Mouse (Mus musculus): ENCODE measurements around the gene Il27. TPM values are rescaled to one million over a fixed set of nuclear protein-coding genes. Genes with fewer than 3 reads are reported as not detected.
"Not testable (repeated sequence)": the region's sequence is repeated elsewhere in the genome, so short reads cannot be mapped to it uniquely, and the experiment has no call there.

Gene Il27
- polyA plus RNA-seq (2016; fragmentation: Nextera tagmentation; extraction: Ambion mirVana), result not detected in 2 replicates

GRCm38 (mm10) chr7:126594862-126595561 is at the start of gene Il27:
Il27 (minus strand) TSS chr7:126594941.
- no peak within 1 kb of the TSS for H3K27ac ChIP-seq
- WGBS, result 76% methylated on average over 11 of the region's 11 CpGs
- no peak for DNase-seq (ENCODE audit: low spot score)
- H3K27me3 ChIP-seq (ENCODE audit: insufficient read depth, poor library complexity, severe bottlenecking), result peaks cover 32% of the 10 kb centered on the region
- H3K4me1 ChIP-seq, result no peaks in the 10 kb centered on the region
- H3K36me3 ChIP-seq, result no peaks in the 10 kb centered on the region
- no peaks in the 10 kb centered on the region for H3K9me3 ChIP-seq
- H3K4me3 ChIP-seq, result no peak within 1 kb of the TSS

GRCm38 (mm10) chr7:126644345-126644744 is 49.6 kb upstream of the Il27 start:
- peaks cover under 1% of the 10 kb centered on the region; the same call in 1 of the 2 replicates for H3K4me1 ChIP-seq
- H3K27ac ChIP-seq, result no peak overlapping the region
- H3K36me3 ChIP-seq, result no peaks in the 10 kb centered on the region
- H3K4me3 ChIP-seq, result no peak overlapping the region
- H3K9me3 ChIP-seq, result no peaks in the 10 kb centered on the region
- H3K27me3 ChIP-seq (ENCODE audit: insufficient read depth, poor library complexity, severe bottlenecking), result no peaks in the 10 kb centered on the region
- WGBS, result 70% methylated on average over 3 of the region's 3 CpGs
- DNase-seq (ENCODE audit: low spot score), result no peak

GRCm38 (mm10) chr7:126643244-126643617 is 48.5 kb upstream of the Il27 start:
- H3K27ac ChIP-seq; H3K27me3 ChIP-seq (ENCODE audit: insufficient read depth, poor library complexity, severe bottlenecking); H3K36me3 ChIP-seq; H3K9me3 ChIP-seq; DNase-seq (ENCODE audit: low spot score); H3K4me3 ChIP-seq; H3K4me1 ChIP-seq: not testable (repeated sequence)
- 61% methylated on average over 3 of the region's 3 CpGs for WGBS

- 67% methylated on average over 5 of the region's 5 CpGs for WGBS
Observed at GRCm38 (mm10) chr7:126642545-126643243, 48.0 kb upstream of the Il27 start.

GRCm38 (mm10) chr7:126636733-126637520 is 42.2 kb upstream of the Il27 start:
- H3K9me3 ChIP-seq, result no peaks in the 10 kb centered on the region
- no peaks in the 10 kb centered on the region for H3K36me3 ChIP-seq
- no peaks in the 10 kb centered on the region for H3K4me1 ChIP-seq
- H3K4me3 ChIP-seq, result no peak overlapping the region
- H3K27ac ChIP-seq, result no peak overlapping the region
- DNase-seq (ENCODE audit: low spot score), result no peak
- WGBS, result 19% methylated on average over 4 of the region's 4 CpGs
- H3K27me3 ChIP-seq (ENCODE audit: insufficient read depth, poor library complexity, severe bottlenecking), result peaks cover 7% of the 10 kb centered on the region; the same call in 1 of the 2 replicates

More at GRCm38 (mm10) chr7:126642545-126643243, 48.0 kb upstream of the Il27 start:
- Histone ChIP-seq H3K27me3 (ENCODE audit: insufficient read depth, poor library complexity, severe bottlenecking) (no peaks in the 10 kb centered on the region), H3K9me3 (no peaks in the 10 kb centered on the region), H3K36me3 (no peaks in the 10 kb centered on the region), H3K27ac (no peak overlapping the region), H3K4me3 (no peak overlapping the region), H3K4me1 (no peaks in the 10 kb centered on the region)
- no peak for DNase-seq (ENCODE audit: low spot score)

GRCm38 (mm10) chr7:126635375-126635774 is 40.6 kb upstream of the Il27 start:
- no peaks in the 10 kb centered on the region for H3K9me3 ChIP-seq
- no peaks in the 10 kb centered on the region for H3K4me1 ChIP-seq
- H3K27ac ChIP-seq, result no peak overlapping the region
- H3K27me3 ChIP-seq (ENCODE audit: insufficient read depth, poor library complexity, severe bottlenecking), result peaks cover 7% of the 10 kb centered on the region; the same call in 1 of the 2 replicates
- no peak for DNase-seq (ENCODE audit: low spot score)
- H3K36me3 ChIP-seq, result no peaks in the 10 kb centered on the region
- no peak overlapping the region for H3K4me3 ChIP-seq

- Histone ChIP-seq H3K4me3 (no peak overlapping the region), H3K27ac (no peak overlapping the region), H3K9me3 (no peaks in the 10 kb centered on the region), H3K36me3 (no peaks in the 10 kb centered on the region), H3K27me3 (ENCODE audit: insufficient read depth, poor library complexity, severe bottlenecking) (peaks cover 7% of the 10 kb centered on the region; the same call in 1 of the 2 replicates), H3K4me1 (0 out of 2 replicates have a peak, but pooled peaks cover 3% of the 10 kb centered on the region)
- WGBS, result 64% methylated on average over 2 of the region's 2 CpGs
- DNase-seq (ENCODE audit: low spot score), result no peak
Observed at GRCm38 (mm10) chr7:126632478-126632877, 37.7 kb upstream of the Il27 start.

- DNase-seq (ENCODE audit: low spot score), result no peak
- WGBS, result 83% methylated on average over 4 of the region's 4 CpGs
Observed at GRCm38 (mm10) chr7:126630824-126631518, 36.2 kb upstream of the Il27 start, which contains the start of gene Nupr1. Nupr1 (minus strand) TSS chr7:126630861.

GRCm38 (mm10) chr7:126629915-126630314 is 35.2 kb upstream of the Il27 start:
- Histone ChIP-seq H3K36me3 (no peaks in the 10 kb centered on the region), H3K4me1 (peaks cover 8% of the 10 kb centered on the region; the same call in 1 of the 2 replicates), H3K27ac (no peak overlapping the region), H3K9me3 (no peaks in the 10 kb centered on the region), H3K4me3 (no peak overlapping the region), H3K27me3 (ENCODE audit: insufficient read depth, poor library complexity, severe bottlenecking) (peaks cover 9% of the 10 kb centered on the region; the same call in 1 of the 2 replicates)
- 71% methylated on average over 3 of the region's 3 CpGs for WGBS
- no peak for DNase-seq (ENCODE audit: low spot score)

More at GRCm38 (mm10) chr7:126630824-126631518, 36.2 kb upstream of the Il27 start, which contains the start of gene Nupr1:
- no peak within 1 kb of the TSS for H3K4me3 ChIP-seq
- peaks cover 7% of the 10 kb centered on the region; the same call in 1 of the 2 replicates for H3K27me3 ChIP-seq (ENCODE audit: insufficient read depth, poor library complexity, severe bottlenecking)
- no peak within 1 kb of the TSS for H3K27ac ChIP-seq
- no peaks in the 10 kb centered on the region for H3K9me3 ChIP-seq
- no peaks in the 10 kb centered on the region for H3K36me3 ChIP-seq
- H3K4me1 ChIP-seq, result 0 out of 2 replicates have a peak, but pooled peaks cover 3% of the 10 kb centered on the region

GRCm38 (mm10) chr7:126628111-126628510 is 33.4 kb upstream of the Il27 start:
- DNase-seq (ENCODE audit: low spot score), result no peak
- no peaks in the 10 kb centered on the region for H3K36me3 ChIP-seq
- 66% methylated on average over 6 of the region's 6 CpGs for WGBS
- peaks cover 8% of the 10 kb centered on the region; the same call in 1 of the 2 replicates for H3K4me1 ChIP-seq
- 0 out of 2 replicates have a peak, but pooled peaks cover 7% of the 10 kb centered on the region for H3K27me3 ChIP-seq (ENCODE audit: insufficient read depth, poor library complexity, severe bottlenecking)
- H3K9me3 ChIP-seq, result no peaks in the 10 kb centered on the region
- peak overlapping the region; percentile 30; the same call in 1 of the 2 replicates for H3K27ac ChIP-seq
- no peak overlapping the region for H3K4me3 ChIP-seq

GRCm38 (mm10) chr7:126625807-126626600 is 31.3 kb upstream of the Il27 start:
- DNase-seq (ENCODE audit: low spot score), result no peak
- Histone ChIP-seq H3K4me1 (peaks cover 8% of the 10 kb centered on the region; the same call in 1 of the 2 replicates), H3K9me3 (no peaks in the 10 kb centered on the region), H3K36me3 (no peaks in the 10 kb centered on the region), H3K27me3 (ENCODE audit: insufficient read depth, poor library complexity, severe bottlenecking) (0 out of 2 replicates have a peak, but pooled peaks cover 7% of the 10 kb centered on the region), H3K27ac (no peak overlapping the region), H3K4me3 (no peak overlapping the region)
- WGBS, result 80% methylated on average over 3 of the region's 3 CpGs

Measured in heart, embryonic 10.5 days (tissue).